Mouse (Mus musculus) liver, adult 2 months (tissue): Measurements from ENCODE around the gene A630076J17Rik. TPM values are rescaled to one million over a fixed set of nuclear protein-coding genes. Genes with fewer than 3 reads are reported as not detected.

Source experiments
- DNase-seq: peaks from one replicate; pipeline ENCODE4 v3.0.0-alpha.2; 2011; ENCODE audit warnings: low read depth, low spot score; ENCODE audit errors: extremely low read depth
- H3K27ac ChIP-seq: fragments of 200-500 bp; replicated peaks from 2 replicates; pipeline ENCODE4 v1.5.1; 2012; ENCODE audit warnings: low read depth, mild to moderate bottlenecking, control low read depth, inconsistent platforms, low read length; ENCODE audit not compliant: insufficient read depth
- H3K27me3 ChIP-seq: fragments of 200-500 bp; 2 replicates; pipeline ENCODE4 v1.6.1; 2012; ENCODE audit warnings: mild to moderate bottlenecking, moderate library complexity, low read length, inconsistent platforms; ENCODE audit not compliant: control insufficient read depth, insufficient read depth
- H3K36me3 ChIP-seq: fragments of 200-500 bp; 2 replicates; pipeline ENCODE4 v1.6.1; 2012; ENCODE audit warnings: low read length, inconsistent platforms; ENCODE audit not compliant: control insufficient read depth, insufficient read depth
- H3K4me1 ChIP-seq: fragments of 200-500 bp; 2 replicates; pipeline ENCODE4 v1.6.1; 2011; ENCODE audit warnings: low read length; ENCODE audit not compliant: control insufficient read depth, insufficient read depth
- H3K4me3 ChIP-seq: fragments of 200-500 bp; 2 replicates; pipeline ENCODE4 v1.5.1; 2011; ENCODE audit warnings: low read depth, mild to moderate bottlenecking, control low read depth, low read length, moderate library complexity; ENCODE audit not compliant: insufficient read depth
- H3K79me2 ChIP-seq: fragments of 200-500 bp; 2 replicates; pipeline ENCODE4 v1.6.1; 2012; ENCODE audit warnings: inconsistent platforms, mild to moderate bottlenecking, low read length, moderate library complexity; ENCODE audit not compliant: control insufficient read depth, insufficient read depth
- H3K9ac ChIP-seq: fragments of 200-500 bp; 2 replicates; pipeline ENCODE4 v1.6.1; 2012; ENCODE audit warnings: low read depth, mild to moderate bottlenecking, control low read depth, inconsistent platforms, low read length
- CTCF ChIP-seq: fragments of 200-500 bp; IDR thresholded peaks from 2 replicates; pipeline ENCODE4 v1.5.1; 2011; ENCODE audit warnings: low read depth, low read length, control low read depth
- POLR2A ChIP-seq: fragments of 200-500 bp; IDR thresholded peaks from 2 replicates; pipeline ENCODE4 v1.6.1; 2011; ENCODE audit warnings: low read length, control low read depth; ENCODE audit not compliant: insufficient read depth; ENCODE audit errors: extremely low read depth
- WGBS: fragments of 180-500 bp; shearing (Covaris S2); methylation state at CpG from one replicate; pipeline ENCODE4 v1.1.7; 2018; 5-methylcytosine and 5-hydroxymethylcytosine counted together
- polyA plus RNA-seq: library from polyadenylated mRNA; depleted of rRNA; stranded (reverse); fragments of >200 nt; gene quantifications from 2 replicates; pipeline ENCODE4 v1.2.3, GENCODE M21; 2012
- total RNA-seq: library from RNA; depleted of rRNA; stranded (reverse); fragments of >200 nt; gene quantifications from 2 replicates; pipeline ENCODE4 v1.2.3, GENCODE M21; 2014

The A630076J17Rik gene
- total and polyA plus RNA-seq, 2 experiments: not detected

DNA sequence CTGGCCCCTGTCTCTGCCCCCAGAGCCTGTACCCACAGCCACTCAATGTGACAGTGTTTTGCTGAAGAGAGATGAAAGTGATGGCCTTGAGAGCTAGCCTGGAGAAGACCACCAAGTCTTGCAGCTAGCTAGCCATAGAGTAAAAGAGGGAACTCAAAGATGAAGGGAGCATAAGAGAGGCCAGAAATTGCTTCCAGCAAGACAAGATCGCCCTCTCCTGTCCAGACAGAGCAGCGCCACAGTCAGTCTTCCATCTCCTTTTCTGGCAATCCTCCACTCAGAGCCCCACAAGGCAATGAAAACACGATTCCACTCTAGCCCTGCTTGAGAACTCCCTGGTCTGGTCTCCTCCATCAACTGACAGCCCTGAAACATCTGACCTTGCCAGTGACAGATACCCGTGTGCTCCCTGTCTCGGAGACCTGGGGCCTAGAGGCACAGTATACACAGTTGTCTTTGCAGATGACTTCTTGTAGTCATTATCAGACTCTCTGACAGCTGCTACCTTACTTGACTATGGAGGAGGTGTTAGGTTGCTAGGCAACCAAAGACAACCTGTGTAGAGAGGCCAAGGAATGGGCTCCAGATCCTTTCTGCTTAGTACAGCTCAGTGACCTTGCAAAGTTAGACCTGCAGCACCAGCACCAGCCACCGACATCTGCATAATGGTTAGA lies 42.1 kb upstream of the A630076J17Rik start:
- Histone ChIP-seq H3K79me2 (no peaks in the 10 kb centered on the region), H3K36me3 (no peaks in the 10 kb centered on the region), H3K9ac (no peak overlapping the region), H3K27me3 (no peaks in the 10 kb centered on the region), H3K27ac (no peak overlapping the region), H3K4me1 (no peaks in the 10 kb centered on the region), H3K4me3 (no peak overlapping the region)
- TF ChIP-seq POLR2A (no peak), CTCF (peak; percentile 48; the same call in 1 of the 2 replicates)
- 50% methylated on average over 6 of the region's 6 CpGs for WGBS
- DNase-seq: no peak

DNA sequence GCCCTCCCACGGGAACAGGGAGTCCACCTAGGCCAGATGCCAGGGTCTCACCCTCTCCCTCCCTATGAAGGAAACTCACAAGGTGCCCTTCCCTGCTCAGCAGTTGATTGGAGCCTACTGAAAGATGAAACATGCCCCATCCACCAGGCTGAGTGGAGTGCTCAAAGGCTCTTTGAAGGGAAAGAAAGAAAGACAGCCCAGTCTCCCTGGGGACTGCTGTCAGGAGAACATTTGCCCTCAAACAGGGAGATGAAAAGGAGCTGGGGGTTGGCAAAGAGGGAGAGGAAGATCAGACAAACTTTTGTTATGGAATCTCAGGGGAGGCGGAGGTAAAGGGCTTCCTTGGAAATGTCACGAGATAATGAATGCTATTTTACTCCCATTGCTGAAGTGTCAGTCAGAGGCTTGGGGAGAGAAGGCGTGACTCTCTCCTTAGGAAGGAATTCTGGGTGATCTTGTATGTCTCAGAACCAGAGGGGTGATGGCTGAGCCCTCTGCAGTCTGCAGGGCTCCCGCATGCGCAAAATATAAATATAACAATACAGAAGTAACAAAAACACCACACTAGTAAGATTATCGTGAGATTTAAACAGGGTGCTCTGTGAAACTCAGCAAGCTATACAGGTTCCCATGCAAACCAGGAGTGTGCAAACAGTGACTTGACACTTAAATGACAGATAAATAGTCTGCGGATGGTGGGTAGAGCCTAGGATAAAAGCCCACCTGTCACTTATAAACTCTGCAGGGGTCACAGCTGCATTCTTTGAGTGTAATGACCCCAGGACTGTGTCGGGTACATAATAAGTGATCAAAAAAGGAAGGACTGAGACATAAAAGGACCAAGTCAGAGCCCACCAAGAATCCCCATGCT lies 28.9 kb upstream of the A630076J17Rik start:
- Histone ChIP-seq H3K4me3 (no peak overlapping the region), H3K79me2 (no peaks in the 10 kb centered on the region), H3K4me1 (no peaks in the 10 kb centered on the region), H3K27ac (no peak overlapping the region), H3K36me3 (no peaks in the 10 kb centered on the region), H3K9ac (no peak overlapping the region), H3K27me3 (no peaks in the 10 kb centered on the region)
- TF ChIP-seq POLR2A (no peak), CTCF (no peak)
- no peak for DNase-seq
- 70% methylated on average over 9 of the region's 9 CpGs for WGBS

DNA sequence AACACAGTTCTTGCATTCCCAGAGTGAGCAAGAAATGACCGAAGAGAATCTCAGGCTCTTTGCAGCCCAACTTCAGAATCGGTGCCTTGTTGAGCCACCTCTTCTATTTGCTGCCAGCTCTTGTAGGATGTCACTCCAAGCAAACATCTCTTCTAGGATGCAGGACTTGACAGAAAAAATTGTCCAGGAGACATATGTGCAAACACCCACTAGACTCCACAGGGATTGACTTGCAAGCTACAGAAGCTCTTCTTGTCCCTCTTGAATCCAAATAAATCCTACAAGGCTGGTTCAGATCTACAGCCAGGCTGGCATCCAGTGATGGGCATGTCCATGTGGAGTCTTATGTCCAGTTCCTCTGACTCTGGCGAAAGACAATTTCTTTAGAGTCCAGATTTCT lies 26.0 kb upstream of the A630076J17Rik start:
- TF ChIP-seq CTCF (no peak), POLR2A (no peak)
- no peaks in the 10 kb centered on the region for H3K27me3 ChIP-seq
- WGBS: 73% methylated on average over 3 of the region's 3 CpGs
- no peak for DNase-seq
- no peaks in the 10 kb centered on the region for H3K4me1 ChIP-seq
- H3K4me3 ChIP-seq: no peak overlapping the region
- H3K79me2 ChIP-seq: no peaks in the 10 kb centered on the region
- H3K36me3 ChIP-seq: no peaks in the 10 kb centered on the region
- H3K9ac ChIP-seq: no peak overlapping the region
- no peak overlapping the region for H3K27ac ChIP-seq

DNA sequence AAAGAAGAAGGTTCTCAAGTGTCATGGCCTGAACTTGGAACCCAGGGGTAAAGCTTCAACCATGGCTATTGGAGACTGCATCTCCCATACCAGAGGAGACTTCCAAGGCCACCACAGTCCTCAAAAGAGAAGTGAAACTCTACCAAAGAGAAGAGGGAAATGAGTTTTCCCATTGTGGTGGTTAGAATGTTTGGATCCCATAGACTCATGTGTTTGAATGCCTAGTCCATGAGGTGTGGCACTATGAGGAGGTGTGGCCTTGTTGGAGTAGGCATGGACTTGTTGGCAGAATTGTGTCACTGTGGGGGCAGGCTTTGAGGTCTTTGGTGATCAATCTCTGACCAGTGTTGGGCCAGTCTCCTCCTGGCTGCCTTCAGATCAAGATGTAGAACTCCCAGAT lies 25.2 kb upstream of the A630076J17Rik start:
- no peak overlapping the region for H3K4me3 ChIP-seq
- no peak overlapping the region for H3K27ac ChIP-seq
- no peaks in the 10 kb centered on the region for H3K27me3 ChIP-seq
- no peak for DNase-seq
- no peak overlapping the region for H3K9ac ChIP-seq
- H3K4me1 ChIP-seq: no peaks in the 10 kb centered on the region
- TF ChIP-seq CTCF (no peak), POLR2A (no peak)
- no peaks in the 10 kb centered on the region for H3K36me3 ChIP-seq
- H3K79me2 ChIP-seq: no peaks in the 10 kb centered on the region

DNA sequence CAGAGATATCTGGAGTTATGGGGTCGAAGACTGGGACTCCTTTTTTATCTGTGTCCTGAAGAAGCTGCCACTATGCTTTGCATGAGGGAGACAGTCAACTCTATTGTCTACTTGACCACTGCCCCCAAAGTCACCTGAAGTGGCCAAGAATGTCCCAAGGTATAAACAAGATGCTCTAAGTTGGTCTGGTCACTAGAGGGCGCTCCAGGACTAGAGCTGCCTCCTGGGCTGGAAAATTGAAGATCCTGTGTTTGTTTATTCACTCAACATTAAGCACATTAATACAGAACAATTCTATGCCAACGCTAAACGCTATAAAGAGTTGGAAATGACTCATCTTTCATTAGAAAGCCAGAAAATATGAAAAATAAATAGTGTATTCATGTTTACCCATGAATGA lies 24.4 kb upstream of the A630076J17Rik start:
- Histone ChIP-seq H3K79me2 (no peaks in the 10 kb centered on the region), H3K27ac (no peak overlapping the region), H3K9ac (no peak overlapping the region), H3K4me1 (no peaks in the 10 kb centered on the region), H3K36me3 (no peaks in the 10 kb centered on the region), H3K4me3 (no peak overlapping the region), H3K27me3 (no peaks in the 10 kb centered on the region)
- peak; percentile 65 for DNase-seq
- peak; percentile 79 for TF ChIP-seq CTCF
- TF ChIP-seq POLR2A: no peak
- WGBS: 6% methylated on average over 4 of the region's 4 CpGs

DNA sequence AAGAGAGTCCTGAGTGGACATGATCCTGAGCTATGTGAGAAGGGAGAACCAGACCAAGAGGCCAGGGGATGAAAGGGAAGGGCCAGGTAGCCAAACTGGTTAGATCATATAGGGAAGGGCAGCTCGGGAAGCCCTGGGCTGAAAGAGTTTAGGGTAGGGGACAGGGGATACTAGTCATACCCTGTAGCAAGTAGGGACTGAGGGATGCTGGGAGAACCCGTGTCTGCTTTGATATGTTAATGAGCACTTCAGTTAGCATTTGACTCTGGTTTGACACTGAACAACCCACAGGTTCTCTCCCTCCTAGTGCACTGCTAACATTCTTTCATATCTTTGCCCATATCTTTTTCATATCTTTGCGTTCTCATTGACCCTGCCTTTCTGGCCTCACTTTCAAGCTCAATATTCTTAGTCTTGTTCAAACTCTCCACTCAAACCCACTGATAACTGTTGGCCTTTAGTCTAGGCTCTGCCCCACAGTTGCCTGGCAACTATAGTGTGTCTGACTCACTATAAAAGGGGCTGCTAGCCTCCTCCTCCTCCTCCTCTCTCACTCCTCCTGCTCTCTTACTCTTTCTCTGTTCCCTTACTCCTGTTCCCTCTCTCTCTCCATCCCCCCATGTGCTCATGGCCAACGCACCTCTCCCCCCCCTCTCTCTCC lies 23.8 kb upstream of the A630076J17Rik start:
- TF ChIP-seq POLR2A (no peak), CTCF (no peak)
- Histone ChIP-seq H3K27ac (no peak overlapping the region), H3K4me3 (no peak overlapping the region), H3K36me3 (no peaks in the 10 kb centered on the region), H3K27me3 (no peaks in the 10 kb centered on the region), H3K9ac (no peak overlapping the region), H3K79me2 (no peaks in the 10 kb centered on the region), H3K4me1 (no peaks in the 10 kb centered on the region)
- no peak for DNase-seq
- WGBS: 58% methylated on average over 4 of the region's 4 CpGs
